20 mouse cellular contexts compared by ENCODE assay signal in genomic region chr1:163616596-163616995, GRCm38 (mm10).
DNase-seq lines count a peak whose midpoint lies in the region; ATAC-seq and TF ChIP-seq lines count a peak whose summit lies in the region.
"Had no signal": no experiment of that assay in that cellular context is flagged by ENCODE, and none has a peak within 500 bp of the region (broad histone marks: within the 10 kb centered on the region; RNA-seq: fewer than 3 reads in every experiment).

No protein-coding gene starts in this region.

- no peak for ATAC-seq in hindbrain, embryonic 14.5 days (ENCODE audit: low FRiP score)
- ATAC-seq in lung, embryonic 16.5 days (ENCODE audit: low read depth) = peak; percentile 56
- no peak for ATAC-seq in lung, postnatal 0 days
- ATAC-seq: forebrain, postnatal 0 days; intestine, embryonic 16.5 days had no signal

- TF ChIP-seq EP300 in lung, postnatal 0 days (IDR thresholded peaks at IDR 0.05) = no peak

- no peak overlapping the region for H3K4me2 ChIP-seq in hindbrain, embryonic 14.5 days (replicated peaks)
- no peak overlapping the region for H3K4me2 ChIP-seq in lung, embryonic 16.5 days (ENCODE audit: low read depth, low read length)
- no peak overlapping the region for H3K4me2 ChIP-seq in lung, postnatal 0 days (replicated peaks; ENCODE audit: low read depth, low read length)
- H3K4me2 ChIP-seq: forebrain, embryonic 12.5 days; heart, embryonic 11.5 days; heart, embryonic 15.5 days; hindbrain, embryonic 13.5 days had no signal

- H3K27me3 ChIP-seq in hindbrain, embryonic 14.5 days (ENCODE audit: control insufficient read depth, insufficient read depth, low read length) = no peaks in the 10 kb centered on the region
- no peaks in the 10 kb centered on the region for H3K27me3 ChIP-seq in hindbrain, embryonic 10.5 days (ENCODE audit: insufficient read depth, poor library complexity, severe bottlenecking)
- no peaks in the 10 kb centered on the region for H3K27me3 ChIP-seq in lung, embryonic 16.5 days (ENCODE audit: control insufficient read depth, insufficient read depth, low read depth, low read length)
- H3K27me3 ChIP-seq in lung, postnatal 0 days (replicated peaks; ENCODE audit: insufficient read depth, low read length) = no peaks in the 10 kb centered on the region
- H3K27me3 ChIP-seq: forebrain, embryonic 12.5 days; heart, embryonic 15.5 days; hindbrain, embryonic 13.5 days had no signal

- TF ChIP-seq POLR2A in brain, embryonic 14.5 days (IDR thresholded peaks at IDR 0.05; ENCODE audit: borderline replicate concordance, extremely low read depth, insufficient read depth, insufficient read length, poor library complexity, severe bottlenecking) = no peak

- no peak overlapping the region for H3K27ac ChIP-seq in hindbrain, embryonic 14.5 days
- no peak overlapping the region for H3K27ac ChIP-seq in hindbrain, embryonic 10.5 days
- no peak overlapping the region for H3K27ac ChIP-seq in lung, embryonic 16.5 days (ENCODE audit: low read length)
- H3K27ac ChIP-seq in lung, postnatal 0 days (ENCODE audit: low read length) = no peak overlapping the region
- H3K27ac ChIP-seq: forebrain, embryonic 12.5 days; heart, adult 2 months; heart, embryonic 15.5 days; hindbrain, embryonic 13.5 days had no signal

- no peak for TF ChIP-seq CTCF in lung, postnatal 0 days (IDR thresholded peaks at IDR 0.05)
- no peak for TF ChIP-seq CTCF in brain, embryonic 14.5 days (IDR thresholded peaks at IDR 0.05; ENCODE audit: borderline replicate concordance, extremely low read depth, insufficient read depth, insufficient read length)

- H3K9ac ChIP-seq in hindbrain, embryonic 14.5 days = no peak overlapping the region
- no peak overlapping the region for H3K9ac ChIP-seq in lung, embryonic 16.5 days (ENCODE audit: low read length)
- no peak overlapping the region for H3K9ac ChIP-seq in lung, postnatal 0 days (replicated peaks; ENCODE audit: low read depth)
- H3K9ac ChIP-seq: forebrain, embryonic 12.5 days; forebrain, postnatal 0 days; heart, embryonic 15.5 days; hindbrain, embryonic 13.5 days had no signal

- no peaks in the 10 kb centered on the region for H3K36me3 ChIP-seq in hindbrain, embryonic 14.5 days (replicated peaks; ENCODE audit: control insufficient read depth, insufficient read depth)
- no peaks in the 10 kb centered on the region for H3K36me3 ChIP-seq in hindbrain, embryonic 10.5 days
- H3K36me3 ChIP-seq in lung, embryonic 16.5 days (ENCODE audit: control insufficient read depth, insufficient read depth, low read length) = no peaks in the 10 kb centered on the region
- no peaks in the 10 kb centered on the region for H3K36me3 ChIP-seq in lung, postnatal 0 days (ENCODE audit: insufficient read depth, low read length)
- H3K36me3 ChIP-seq: forebrain, embryonic 12.5 days; heart, embryonic 15.5 days; hindbrain, embryonic 13.5 days had no signal

- no peak overlapping the region for H3K4me3 ChIP-seq in hindbrain, embryonic 14.5 days (replicated peaks; ENCODE audit: low read length)
- no peak overlapping the region for H3K4me3 ChIP-seq in hindbrain, embryonic 10.5 days
- H3K4me3 ChIP-seq in lung, embryonic 16.5 days (ENCODE audit: low read length) = no peak overlapping the region
- no peak overlapping the region for H3K4me3 ChIP-seq in lung, postnatal 0 days (ENCODE audit: low read depth, low read length)
- H3K4me3 ChIP-seq: forebrain, embryonic 12.5 days; heart, adult 2 months; heart, embryonic 15.5 days; hindbrain, embryonic 13.5 days had no signal

- 76% methylated on average over 3 of the region's 3 CpGs for WGBS in hindbrain, embryonic 14.5 days
- 90% methylated on average over 3 of the region's 3 CpGs for WGBS in hindbrain, embryonic 10.5 days
- WGBS in lung, embryonic 16.5 days = 34% methylated on average over 3 of the region's 3 CpGs
- WGBS in lung, postnatal 0 days = 36% methylated on average over 3 of the region's 3 CpGs

- peak; percentile 26 for DNase-seq in hindbrain, embryonic 14.5 days (ENCODE audit: low spot score)
- DNase-seq in hindbrain, embryonic 10.5 days (ENCODE audit: low spot score) = no peak
- DNase-seq in lung, postnatal 0 days (ENCODE audit: low spot score) = no peak
- DNase-seq in brain, embryonic 14.5 days (ENCODE audit: low read depth) = peak; percentile 65
- no peak for DNase-seq in embryo, embryonic 10.5 days (ENCODE audit: low spot score)
- DNase-seq: adrenal gland, adult 8-10 months; adrenal gland, postnatal 36 days; cerebellum, adult 11-12 months; cerebellum, adult 9-10 months; cerebellum, postnatal 25 days; forebrain, postnatal 0 days; gastrocnemius, postnatal 14 days; heart, adult 2 months; heart, postnatal 36 days had no signal

- H3K4me1 ChIP-seq in hindbrain, embryonic 14.5 days (replicated peaks; ENCODE audit: control insufficient read depth, insufficient read depth, low read length) = no peaks in the 10 kb centered on the region
- H3K4me1 ChIP-seq in hindbrain, embryonic 10.5 days (replicated peaks) = no peaks in the 10 kb centered on the region
- no peaks in the 10 kb centered on the region for H3K4me1 ChIP-seq in lung, embryonic 16.5 days (replicated peaks; ENCODE audit: control insufficient read depth, insufficient read depth, low read length)
- H3K4me1 ChIP-seq in lung, postnatal 0 days (ENCODE audit: insufficient read depth, low read depth, low read length) = no peaks in the 10 kb centered on the region
- H3K4me1 ChIP-seq: forebrain, embryonic 12.5 days; heart, embryonic 15.5 days; hindbrain, embryonic 13.5 days had no signal

- H3K9me3 ChIP-seq in hindbrain, embryonic 14.5 days (ENCODE audit: control insufficient read depth, low read length) = no peaks in the 10 kb centered on the region
- no peaks in the 10 kb centered on the region for H3K9me3 ChIP-seq in hindbrain, embryonic 10.5 days
- no peaks in the 10 kb centered on the region for H3K9me3 ChIP-seq in lung, embryonic 16.5 days (ENCODE audit: control insufficient read depth, low read length)
- H3K9me3 ChIP-seq in lung, postnatal 0 days (ENCODE audit: low read length) = no peaks in the 10 kb centered on the region
- H3K9me3 ChIP-seq: forebrain, embryonic 12.5 days; heart, embryonic 15.5 days; hindbrain, embryonic 13.5 days had no signal

Comparison
In these comparisons a context has a peak if more than half of its experiments do, and no peak if none do; other contexts are left out.
1. DNase-seq: peak in hindbrain, embryonic 14.5 days (single experiment) and brain, embryonic 14.5 days (single experiment); none in hindbrain, embryonic 10.5 days (single experiment), lung, postnatal 0 days (single experiment) and embryo, embryonic 10.5 days (single experiment).